Mouse (Mus musculus): ENCODE measurements around the gene Csnka2ip.

- TF ChIP-seq CTCF (IDR thresholded peaks at IDR 0.05; ENCODE audit: low read depth, low read length) = no peak
- no peak for TF ChIP-seq POLR2A (IDR thresholded peaks at IDR 0.05; ENCODE audit: extremely low read depth, insufficient read depth, low read length)
These were observed 75.3 kb downstream of the Csnka2ip start for GRCm38 (mm10) chr16:64526883-64527282.

Data from liver, adult 2 months (tissue).